Mouse (Mus musculus): ENCODE results near the gene Btbd3. TPM values are rescaled to one million over a fixed set of nuclear protein-coding genes. Genes with fewer than 3 reads are reported as not detected.

The Btbd3 gene
- polyA plus RNA-seq, 1 experiment from 2014 or later = 28.3 TPM

GRCm38 (mm10) chr2:138257692-138258315 lies 1.4 kb downstream of the Btbd3 start:
- Histone ChIP-seq H3K4me1 (replicated peaks; ENCODE audit: control insufficient read depth, insufficient read depth, low read length) (peaks cover 16% of the 10 kb centered on the region), H3K27me3 (replicated peaks; ENCODE audit: control insufficient read depth, insufficient read depth, low read length) (no peaks in the 10 kb centered on the region), H3K27ac (ENCODE audit: low read length) (0 out of 2 replicates have a peak overlapping the region, but pooled peaks have one; percentile 28), H3K4me2 (ENCODE audit: low read length) (peak overlapping the region; percentile 84), H3K9me3 (ENCODE audit: control insufficient read depth, low read length) (no peaks in the 10 kb centered on the region), H3K4me3 (replicated peaks; ENCODE audit: low read length) (peak overlapping the region; percentile 94), H3K9ac (replicated peaks; ENCODE audit: low read depth, low read length) (peak overlapping the region; percentile 90), H3K36me3 (ENCODE audit: control insufficient read depth, insufficient read depth) (no peaks in the 10 kb centered on the region)
- peak; percentile 16; the same call in 1 of the 2 replicates for ATAC-seq
- WGBS = 1% methylated on average over 10 of the region's 10 CpGs

GRCm38 (mm10) chr2:138261140-138261539 lies 4.8 kb downstream of the Btbd3 start:
- H3K27ac ChIP-seq (ENCODE audit: low read length) = no peak overlapping the region
- H3K27me3 ChIP-seq (replicated peaks; ENCODE audit: control insufficient read depth, insufficient read depth, low read length) = no peaks in the 10 kb centered on the region
- no peaks in the 10 kb centered on the region for H3K9me3 ChIP-seq (ENCODE audit: control insufficient read depth, low read length)
- 92% methylated on average over 7 of the region's 7 CpGs for WGBS
- no peak overlapping the region for H3K9ac ChIP-seq (replicated peaks; ENCODE audit: low read depth, low read length)
- H3K36me3 ChIP-seq (ENCODE audit: control insufficient read depth, insufficient read depth) = no peaks in the 10 kb centered on the region
- no peak overlapping the region for H3K4me3 ChIP-seq (replicated peaks; ENCODE audit: low read length)
- H3K4me1 ChIP-seq (replicated peaks; ENCODE audit: control insufficient read depth, insufficient read depth, low read length) = peaks cover 16% of the 10 kb centered on the region
- no peak for ATAC-seq
- no peak overlapping the region for H3K4me2 ChIP-seq (ENCODE audit: low read length)

DNA sequence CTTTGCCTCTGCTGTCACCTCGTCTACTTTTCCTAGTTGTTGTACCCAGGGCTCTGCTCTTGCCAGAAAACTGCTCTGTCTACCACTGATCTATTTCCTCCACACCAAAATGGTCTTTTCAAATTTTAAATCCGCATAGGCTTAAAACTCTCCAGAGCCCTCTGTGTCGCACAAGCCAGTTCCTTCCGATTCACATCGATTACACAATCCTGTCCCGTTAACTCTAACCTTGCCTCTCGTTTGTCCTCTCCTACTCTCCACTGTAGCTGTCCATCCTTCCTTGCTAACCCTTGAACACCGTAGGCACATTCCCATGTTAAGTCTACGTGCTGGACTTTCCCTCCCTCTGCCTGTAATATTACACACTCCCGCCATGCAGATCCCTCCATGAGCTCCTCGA lies 6.5 kb downstream of the Btbd3 start:
- Histone ChIP-seq H3K27ac (ENCODE audit: low read length) (no peak overlapping the region), H3K4me2 (ENCODE audit: low read length) (no peak overlapping the region), H3K36me3 (ENCODE audit: control insufficient read depth, insufficient read depth) (no peaks in the 10 kb centered on the region), H3K9me3 (ENCODE audit: control insufficient read depth, low read length) (no peaks in the 10 kb centered on the region), H3K9ac (replicated peaks; ENCODE audit: low read depth, low read length) (no peak overlapping the region), H3K4me3 (replicated peaks; ENCODE audit: low read length) (no peak overlapping the region), H3K4me1 (replicated peaks; ENCODE audit: control insufficient read depth, insufficient read depth, low read length) (peaks cover 17% of the 10 kb centered on the region), H3K27me3 (replicated peaks; ENCODE audit: control insufficient read depth, insufficient read depth, low read length) (no peaks in the 10 kb centered on the region)
- WGBS = 88% methylated on average over 11 of the region's 11 CpGs
- ATAC-seq = no peak

DNA sequence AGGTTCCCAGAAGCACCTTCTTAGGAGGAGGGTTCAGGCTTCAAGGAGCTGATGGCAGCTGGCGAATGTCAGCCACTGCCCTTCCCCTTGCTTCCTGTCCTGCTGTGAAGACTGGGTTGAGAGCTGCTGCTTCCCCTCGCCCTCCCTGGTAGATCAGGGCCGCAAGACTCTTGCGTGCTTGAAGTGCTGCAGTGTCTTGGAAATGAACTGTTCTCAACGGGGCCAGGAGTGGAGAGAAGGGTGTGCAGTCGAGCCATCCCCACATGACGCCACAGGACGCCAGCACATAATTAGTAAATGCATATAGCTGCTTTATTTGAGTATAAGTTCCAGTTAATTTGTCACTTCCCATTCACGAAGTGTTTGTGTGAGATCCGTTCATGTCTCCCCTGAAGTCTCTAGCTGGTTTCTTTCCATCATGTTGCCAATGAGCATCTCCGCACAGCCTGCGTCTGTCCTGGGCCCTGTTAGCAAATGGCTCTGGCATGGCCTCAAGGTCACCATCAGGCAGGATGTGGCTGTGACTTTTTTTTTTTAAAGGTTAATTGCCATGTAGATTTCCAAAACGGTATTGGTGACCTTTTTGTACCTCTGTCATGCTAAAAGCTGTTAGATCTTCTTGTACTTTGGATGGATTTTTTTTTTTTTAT lies 9.1 kb downstream of the Btbd3 start:
- Histone ChIP-seq H3K4me2 (ENCODE audit: low read length) (no peak overlapping the region), H3K4me3 (replicated peaks; ENCODE audit: low read length) (no peak overlapping the region)

GRCm38 (mm10) chr2:138266679-138267078 lies 10.3 kb downstream of the Btbd3 start:
- H3K36me3 ChIP-seq (ENCODE audit: control insufficient read depth, insufficient read depth) = no peaks in the 10 kb centered on the region
- WGBS = 66% methylated on average over 5 of the region's 5 CpGs
- no peaks in the 10 kb centered on the region for H3K27me3 ChIP-seq (replicated peaks; ENCODE audit: control insufficient read depth, insufficient read depth, low read length)
- no peaks in the 10 kb centered on the region for H3K9me3 ChIP-seq (ENCODE audit: control insufficient read depth, low read length)
- H3K9ac ChIP-seq (replicated peaks; ENCODE audit: low read depth, low read length) = no peak overlapping the region
- H3K27ac ChIP-seq (ENCODE audit: low read length) = no peak overlapping the region
- no peak for ATAC-seq
- H3K4me2 ChIP-seq (ENCODE audit: low read length) = no peak overlapping the region
- peaks cover 12% of the 10 kb centered on the region for H3K4me1 ChIP-seq (replicated peaks; ENCODE audit: control insufficient read depth, insufficient read depth, low read length)
- no peak overlapping the region for H3K4me3 ChIP-seq (replicated peaks; ENCODE audit: low read length)

More for the DNA sequence above, 9.1 kb downstream of the Btbd3 start:
- Histone ChIP-seq H3K36me3 (ENCODE audit: control insufficient read depth, insufficient read depth) (no peaks in the 10 kb centered on the region), H3K27me3 (replicated peaks; ENCODE audit: control insufficient read depth, insufficient read depth, low read length) (no peaks in the 10 kb centered on the region), H3K9me3 (ENCODE audit: control insufficient read depth, low read length) (no peaks in the 10 kb centered on the region), H3K4me1 (replicated peaks; ENCODE audit: control insufficient read depth, insufficient read depth, low read length) (peaks cover 12% of the 10 kb centered on the region), H3K27ac (ENCODE audit: low read length) (no peak overlapping the region), H3K9ac (replicated peaks; ENCODE audit: low read depth, low read length) (no peak overlapping the region)
- WGBS = 31% methylated on average over 13 of the region's 13 CpGs
- ATAC-seq = no peak

GRCm38 (mm10) chr2:138267852-138268513 lies 11.6 kb downstream of the Btbd3 start:
- peaks cover 12% of the 10 kb centered on the region for H3K4me1 ChIP-seq (replicated peaks; ENCODE audit: control insufficient read depth, insufficient read depth, low read length)
- H3K4me2 ChIP-seq (ENCODE audit: low read length) = no peak overlapping the region
- H3K36me3 ChIP-seq (ENCODE audit: control insufficient read depth, insufficient read depth) = no peaks in the 10 kb centered on the region
- no peak overlapping the region for H3K27ac ChIP-seq (ENCODE audit: low read length)
- peak; percentile 6; the same call in 1 of the 2 replicates for ATAC-seq
- H3K9ac ChIP-seq (replicated peaks; ENCODE audit: low read depth, low read length) = no peak overlapping the region
- no peaks in the 10 kb centered on the region for H3K9me3 ChIP-seq (ENCODE audit: control insufficient read depth, low read length)
- H3K27me3 ChIP-seq (replicated peaks; ENCODE audit: control insufficient read depth, insufficient read depth, low read length) = no peaks in the 10 kb centered on the region
- WGBS = 75% methylated on average over 4 of the region's 4 CpGs
- no peak overlapping the region for H3K4me3 ChIP-seq (replicated peaks; ENCODE audit: low read length)

GRCm38 (mm10) chr2:138269330-138269729 lies 13.0 kb downstream of the Btbd3 start:
- Histone ChIP-seq H3K4me2 (ENCODE audit: low read length) (no peak overlapping the region), H3K4me3 (replicated peaks; ENCODE audit: low read length) (no peak overlapping the region), H3K9me3 (ENCODE audit: control insufficient read depth, low read length) (no peaks in the 10 kb centered on the region), H3K36me3 (ENCODE audit: control insufficient read depth, insufficient read depth) (no peaks in the 10 kb centered on the region), H3K9ac (replicated peaks; ENCODE audit: low read depth, low read length) (no peak overlapping the region), H3K27ac (ENCODE audit: low read length) (no peak overlapping the region), H3K4me1 (replicated peaks; ENCODE audit: control insufficient read depth, insufficient read depth, low read length) (peaks cover 12% of the 10 kb centered on the region), H3K27me3 (replicated peaks; ENCODE audit: control insufficient read depth, insufficient read depth, low read length) (no peaks in the 10 kb centered on the region)
- no peak for ATAC-seq

DNA sequence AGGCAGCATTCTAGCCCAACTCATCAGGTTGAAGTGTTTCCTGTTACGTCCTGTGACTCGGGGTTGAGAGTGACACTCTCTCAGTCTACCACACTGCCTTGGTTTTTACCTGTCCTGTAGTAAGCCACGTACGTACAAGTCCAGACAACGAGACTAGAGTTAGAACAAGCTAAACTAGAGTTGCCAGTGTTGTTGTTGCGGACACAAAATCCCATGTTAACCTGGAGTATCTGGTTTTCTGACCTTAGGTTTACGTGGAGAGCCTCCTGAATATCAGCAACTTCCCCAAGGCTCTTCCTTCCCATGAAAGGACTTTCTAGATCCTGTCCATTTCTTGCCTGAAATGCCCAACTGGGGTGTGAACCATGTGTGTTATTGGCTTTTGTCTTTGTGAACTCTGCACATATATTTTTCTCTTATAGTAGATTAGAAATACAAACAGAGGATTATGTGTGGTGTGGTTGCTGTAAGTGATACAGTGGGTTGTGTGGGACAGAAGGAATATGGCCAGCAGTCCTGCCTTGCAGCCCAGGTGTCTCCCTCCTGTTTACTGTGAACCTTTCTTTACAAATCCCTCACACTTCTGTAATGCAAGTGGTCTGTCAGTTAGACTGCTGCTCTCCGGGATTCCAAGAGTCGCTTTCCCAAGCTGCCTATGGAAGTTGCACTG lies 17.2 kb downstream of the Btbd3 start:
- Histone ChIP-seq H3K4me3 (replicated peaks; ENCODE audit: low read length) (no peak overlapping the region), H3K27ac (ENCODE audit: low read length) (no peak overlapping the region), H3K27me3 (replicated peaks; ENCODE audit: control insufficient read depth, insufficient read depth, low read length) (no peaks in the 10 kb centered on the region), H3K36me3 (ENCODE audit: control insufficient read depth, insufficient read depth) (no peaks in the 10 kb centered on the region), H3K4me2 (ENCODE audit: low read length) (no peak overlapping the region), H3K9ac (replicated peaks; ENCODE audit: low read depth, low read length) (no peak overlapping the region), H3K9me3 (ENCODE audit: control insufficient read depth, low read length) (no peaks in the 10 kb centered on the region), H3K4me1 (replicated peaks; ENCODE audit: control insufficient read depth, insufficient read depth, low read length) (peaks cover 18% of the 10 kb centered on the region)
- ATAC-seq = no peak
- 90% methylated on average over 9 of the region's 9 CpGs for WGBS

DNA sequence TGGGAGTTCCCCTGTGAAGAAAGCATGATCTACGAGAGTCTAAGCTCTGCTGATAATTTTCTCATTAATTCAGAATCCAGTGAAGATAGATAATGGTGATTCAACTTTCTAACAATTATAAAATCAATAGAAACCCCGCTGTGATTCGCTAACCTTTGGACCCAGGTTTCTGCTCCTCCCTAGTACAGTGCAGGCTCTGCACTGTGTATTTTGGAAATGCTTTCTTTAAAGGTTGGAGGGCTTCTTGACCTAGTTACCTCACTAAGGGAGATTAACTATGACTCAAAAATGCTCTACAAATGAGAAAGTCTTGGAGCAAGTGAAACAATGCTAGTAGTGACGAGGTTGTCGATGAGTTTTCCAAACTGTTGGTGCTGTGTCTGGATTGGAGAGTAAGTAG lies 17.7 kb downstream of the Btbd3 start:
- no peak overlapping the region for H3K4me3 ChIP-seq (replicated peaks; ENCODE audit: low read length)
- no peaks in the 10 kb centered on the region for H3K36me3 ChIP-seq (ENCODE audit: control insufficient read depth, insufficient read depth)
- no peak overlapping the region for H3K27ac ChIP-seq (ENCODE audit: low read length)
- 80% methylated on average over 5 of the region's 5 CpGs for WGBS
- peaks cover 20% of the 10 kb centered on the region for H3K4me1 ChIP-seq (replicated peaks; ENCODE audit: control insufficient read depth, insufficient read depth, low read length)
- no peak overlapping the region for H3K9ac ChIP-seq (replicated peaks; ENCODE audit: low read depth, low read length)
- H3K9me3 ChIP-seq (ENCODE audit: control insufficient read depth, low read length) = no peaks in the 10 kb centered on the region
- ATAC-seq = no peak
- no peaks in the 10 kb centered on the region for H3K27me3 ChIP-seq (replicated peaks; ENCODE audit: control insufficient read depth, insufficient read depth, low read length)
- H3K4me2 ChIP-seq (ENCODE audit: low read length) = no peak overlapping the region
